Mouse (Mus musculus): ENCODE measurements around the gene Vmn1r3. TPM values are rescaled to one million over a fixed set of nuclear protein-coding genes. Genes with fewer than 3 reads are reported as not detected.
"Not testable (repeated sequence)": the region's sequence is repeated elsewhere in the genome, so short reads cannot be mapped to it uniquely, and the experiment has no call there.

Vmn1r3 gene
- total RNA-seq, 2 experiments from 2014 or later, result not detected

GRCm38 (mm10) chr4:3153320-3153719 lies 31.8 kb downstream of the Vmn1r3 start:
- not testable (repeated sequence) for DNase-seq (ENCODE audit: extremely low spot score in 1 of 2, low spot score in 1 of 2)

GRCm38 (mm10) chr4:3147926-3148325 lies 37.2 kb downstream of the Vmn1r3 start:
- not testable (repeated sequence) for DNase-seq (ENCODE audit: extremely low spot score in 1 of 2, low spot score in 1 of 2)

Other genes with a start within 250 kb of the Vmn1r3 start
- not detected for gene Vmn1r2, start 18.0 kb downstream of the Vmn1r3 start, total RNA-seq (2021)